Mouse (Mus musculus) hindbrain, embryonic 12.5 days (tissue): Measurements from ENCODE around the gene B3gntl1. TPM values are rescaled to one million over a fixed set of nuclear protein-coding genes. Genes with fewer than 3 reads are reported as not detected.

Experiments
- ATAC-seq: fragments of 200-750 bp; cut with Nextera tagmentation; 2 replicates; pipeline ENCODE4 v1.8.0; 2017; ENCODE audit warnings: moderate TSS enrichment; ENCODE audit not compliant: low FRiP score
- H3K27ac ChIP-seq: fragments of 300-500 bp; sonication (generic); 2 replicates; pipeline ENCODE4 v1.5.1; 2016; ENCODE audit warnings: mild to moderate bottlenecking
- H3K27me3 ChIP-seq: fragments of 300-500 bp; sonication (generic); 2 replicates; pipeline ENCODE4 v1.6.1; 2016; ENCODE audit warnings: mild to moderate bottlenecking
- H3K36me3 ChIP-seq: fragments of 300-500 bp; sonication (generic); 2 replicates; pipeline ENCODE4 v1.6.1; 2016; ENCODE audit warnings: mild to moderate bottlenecking
- H3K4me1 ChIP-seq: fragments of 300-500 bp; sonication (generic); 2 replicates; pipeline ENCODE4 v1.6.1; 2016
- H3K4me2 ChIP-seq: fragments of 300-500 bp; sonication (generic); replicated peaks from 2 replicates; pipeline ENCODE4 v1.6.1; 2016; ENCODE audit warnings: mild to moderate bottlenecking
- H3K4me3 ChIP-seq: fragments of 300-500 bp; sonication (generic); 2 replicates; pipeline ENCODE4 v1.5.1; 2016; ENCODE audit warnings: mild to moderate bottlenecking
- H3K9ac ChIP-seq: fragments of 300-500 bp; sonication (generic); 2 replicates; pipeline ENCODE4 v1.6.1; 2016; ENCODE audit warnings: mild to moderate bottlenecking, moderate library complexity
- H3K9me3 ChIP-seq: fragments of 300-500 bp; sonication (generic); replicated peaks from 2 replicates; pipeline ENCODE4 v1.6.1; 2016; ENCODE audit warnings: mild to moderate bottlenecking
- WGBS: fragments of 180-500 bp; shearing (Covaris S2); methylation state at CpG from one replicate; pipeline ENCODE4 v1.1.7; 2016; 5-methylcytosine and 5-hydroxymethylcytosine counted together
- polyA plus RNA-seq: library from polyadenylated mRNA; unstranded; fragments of >200 nt; fragmentation: Nextera tagmentation; extraction: Ambion mirVana; gene quantifications from 2 replicates; pipeline ENCODE4 v1.2.1, GENCODE M21; 2016

B3gntl1 gene
- polyA plus RNA-seq, 1 experiment from 2014 or later, result 8.2 TPM

DNA sequence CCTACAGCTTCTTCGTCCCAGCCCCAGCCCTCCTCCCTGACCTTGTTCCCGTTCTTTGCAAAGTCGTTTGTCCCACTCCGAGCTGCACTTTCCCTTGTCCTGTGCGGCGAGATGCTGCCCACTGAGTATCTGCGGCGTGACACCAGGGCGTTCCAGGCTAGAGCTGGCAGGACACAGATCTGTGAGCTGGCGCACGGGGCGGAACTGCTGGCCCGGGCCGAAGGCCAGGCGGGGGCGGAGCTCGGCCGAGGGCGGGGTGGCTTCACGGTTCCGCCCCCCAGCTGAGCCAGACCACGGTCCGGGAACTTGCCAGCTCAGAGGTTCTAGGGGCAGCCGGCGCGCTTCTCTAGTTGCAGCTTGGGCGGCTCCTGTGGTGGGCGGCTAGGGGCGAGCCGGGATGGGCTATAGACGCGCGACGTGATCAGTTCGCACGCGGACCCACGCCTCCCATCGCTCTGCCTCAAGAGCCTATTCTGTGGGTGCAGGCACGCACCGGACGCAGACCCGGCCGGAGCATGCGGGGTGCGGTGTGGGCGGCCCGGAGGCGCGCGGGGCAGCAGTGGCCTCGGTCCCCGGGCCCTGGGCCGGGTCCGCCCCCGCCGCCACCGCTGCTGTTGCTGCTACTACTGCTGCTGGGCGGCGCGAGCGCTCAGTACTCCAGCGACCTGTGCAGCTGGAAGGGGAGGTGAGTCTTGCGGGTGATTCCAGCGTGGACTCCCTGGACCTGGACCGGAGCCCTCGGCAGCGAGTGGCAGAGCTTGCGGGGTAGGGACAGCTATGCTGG, 29.4 kb upstream of the B3gntl1 start:
- Histone ChIP-seq H3K4me2 (peak overlapping the region; percentile 99), H3K27me3 (peaks cover 50% of the 10 kb centered on the region), H3K4me3 (peak overlapping the region; percentile 70), H3K4me1 (peaks cover 13% of the 10 kb centered on the region), H3K36me3 (no peaks in the 10 kb centered on the region), H3K27ac (peak overlapping the region; percentile 57; the same call in 1 of the 2 replicates), H3K9ac (peak overlapping the region; percentile 65), H3K9me3 (no peaks in the 10 kb centered on the region)
- WGBS, result under 1% methylated on average over 69 of the region's 69 CpGs
- peak; percentile 83 for ATAC-seq

GRCm38 (mm10) chr11:121701244-121701643, 28.3 kb upstream of the B3gntl1 start, which contains the start of gene Metrnl:
Gene Metrnl (plus strand): TSS chr11:121701544.
- no peak within 1 kb of the TSS for H3K27ac ChIP-seq
- peak within 1 kb of the TSS; percentile 65 for H3K9ac ChIP-seq
- 85% methylated on average over 5 of the region's 5 CpGs for WGBS
- H3K9me3 ChIP-seq, result no peaks in the 10 kb centered on the region
- H3K4me3 ChIP-seq, result peak within 1 kb of the TSS; percentile 70
- peak within 1 kb of the TSS; percentile 99 for H3K4me2 ChIP-seq
- peaks cover 13% of the 10 kb centered on the region for H3K4me1 ChIP-seq
- no peaks in the 10 kb centered on the region for H3K36me3 ChIP-seq
- peaks cover 48% of the 10 kb centered on the region for H3K27me3 ChIP-seq
- no peak for ATAC-seq

DNA sequence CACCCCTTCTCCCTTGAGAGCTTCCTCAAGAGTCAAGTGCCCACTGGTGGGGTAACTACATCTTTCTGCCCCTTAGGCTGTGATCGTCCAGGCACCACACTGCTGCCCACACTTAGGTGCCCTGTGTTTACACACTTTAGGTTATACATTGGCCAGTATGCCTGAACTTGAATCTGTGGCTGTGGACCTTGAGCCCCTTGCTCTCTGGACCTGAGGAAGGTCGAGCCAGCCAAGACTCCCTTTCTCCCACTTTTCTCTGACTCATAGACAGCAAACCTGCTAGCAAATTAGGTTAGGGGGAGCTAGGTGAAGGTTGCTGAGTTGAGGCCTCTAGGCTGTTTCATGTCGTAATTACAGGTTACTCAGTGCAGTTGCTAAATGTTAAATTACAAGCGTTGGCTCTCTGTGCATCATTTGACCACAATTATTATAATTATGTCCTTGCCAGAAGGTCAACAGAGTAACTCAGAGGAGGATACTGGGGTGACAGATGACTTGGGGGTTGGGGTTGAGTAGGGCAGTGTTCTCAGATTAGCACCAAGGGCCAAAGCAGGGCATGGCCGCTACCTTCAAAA, 25.5 kb upstream of the B3gntl1 start:
- no peaks in the 10 kb centered on the region for H3K9me3 ChIP-seq
- H3K27ac ChIP-seq, result no peak overlapping the region
- 77% methylated on average over 5 of the region's 5 CpGs for WGBS
- H3K9ac ChIP-seq, result no peak overlapping the region
- H3K4me3 ChIP-seq, result no peak overlapping the region
- H3K27me3 ChIP-seq, result peaks cover 23% of the 10 kb centered on the region
- H3K4me1 ChIP-seq, result peaks cover 8% of the 10 kb centered on the region
- H3K4me2 ChIP-seq, result no peak overlapping the region
- no peak for ATAC-seq
- no peaks in the 10 kb centered on the region for H3K36me3 ChIP-seq

- Histone ChIP-seq H3K4me2 (no peak overlapping the region), H3K4me3 (no peak overlapping the region), H3K27ac (no peak overlapping the region), H3K9ac (no peak overlapping the region), H3K9me3 (no peaks in the 10 kb centered on the region), H3K27me3 (peaks cover 11% of the 10 kb centered on the region; the same call in 1 of the 2 replicates), H3K36me3 (no peaks in the 10 kb centered on the region), H3K4me1 (no peaks in the 10 kb centered on the region; the same call in 1 of the 2 replicates)
- ATAC-seq, result no peak
- WGBS, result 83% methylated on average over 4 of the region's 4 CpGs
These were observed 24.3 kb upstream of the B3gntl1 start for GRCm38 (mm10) chr11:121697271-121697670.

DNA sequence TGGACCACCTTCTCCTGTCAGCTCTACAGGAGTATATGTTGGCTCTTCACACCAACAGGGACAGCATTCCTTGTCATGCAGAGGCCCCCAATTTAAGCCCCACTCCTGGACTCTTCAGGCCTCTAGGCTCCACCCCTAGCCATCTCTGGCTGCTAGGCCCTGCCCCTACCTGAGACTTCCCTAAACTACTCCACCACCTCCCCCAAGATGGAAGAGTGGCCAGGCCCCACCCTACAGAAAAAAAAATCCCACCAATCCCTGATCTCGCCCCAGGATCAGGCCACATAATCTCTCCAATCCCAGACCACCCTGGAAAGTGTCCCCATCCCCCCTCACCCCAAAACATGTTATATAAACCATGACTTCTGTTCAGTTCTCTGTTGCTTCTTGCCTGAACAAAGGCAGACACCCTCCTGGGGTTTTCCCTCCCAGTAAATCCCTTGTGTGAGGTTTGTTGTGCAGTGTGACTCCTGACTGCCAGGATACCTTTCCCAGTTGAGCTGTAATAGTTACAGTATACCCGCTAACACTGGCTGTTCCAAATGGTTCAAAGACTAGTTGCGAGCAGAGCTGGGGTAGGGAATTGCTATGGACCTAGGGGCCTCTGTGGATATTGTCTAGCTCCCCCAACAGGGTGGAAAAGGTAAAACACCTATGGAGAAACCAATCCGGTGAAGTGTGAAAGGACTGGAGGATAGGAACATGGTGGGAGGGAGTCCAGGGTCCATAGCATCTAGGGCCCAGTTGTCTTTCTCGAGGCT, 22.5 kb upstream of the B3gntl1 start:
- Histone ChIP-seq H3K9ac (no peak overlapping the region), H3K9me3 (no peaks in the 10 kb centered on the region), H3K4me3 (no peak overlapping the region), H3K4me2 (no peak overlapping the region), H3K4me1 (no peaks in the 10 kb centered on the region), H3K36me3 (no peaks in the 10 kb centered on the region), H3K27ac (no peak overlapping the region), H3K27me3 (no peaks in the 10 kb centered on the region)
- WGBS, result 83% methylated on average over 5 of the region's 5 CpGs
- no peak for ATAC-seq

DNA sequence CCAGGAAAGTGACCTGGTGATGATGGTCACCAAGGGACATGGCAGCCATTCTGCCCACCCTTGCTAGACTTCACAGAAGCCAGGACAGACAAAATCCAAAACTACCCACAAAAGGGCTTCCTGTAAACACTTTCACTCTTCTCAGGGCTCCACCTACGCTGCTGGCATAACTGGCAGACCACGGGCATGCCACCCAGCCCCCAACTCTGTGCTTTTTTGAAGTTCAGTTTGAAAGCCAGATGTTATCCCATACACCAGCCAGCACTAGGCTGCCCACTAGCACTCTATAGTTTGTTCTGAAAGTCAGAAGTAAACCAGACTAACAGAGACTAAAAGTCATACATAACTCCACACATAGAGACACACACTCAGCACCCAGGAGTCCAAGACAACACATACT, 15.1 kb upstream of the B3gntl1 start:
- 86% methylated on average over 2 of the region's 2 CpGs for WGBS
- H3K9me3 ChIP-seq, result no peaks in the 10 kb centered on the region
- no peak for ATAC-seq

DNA sequence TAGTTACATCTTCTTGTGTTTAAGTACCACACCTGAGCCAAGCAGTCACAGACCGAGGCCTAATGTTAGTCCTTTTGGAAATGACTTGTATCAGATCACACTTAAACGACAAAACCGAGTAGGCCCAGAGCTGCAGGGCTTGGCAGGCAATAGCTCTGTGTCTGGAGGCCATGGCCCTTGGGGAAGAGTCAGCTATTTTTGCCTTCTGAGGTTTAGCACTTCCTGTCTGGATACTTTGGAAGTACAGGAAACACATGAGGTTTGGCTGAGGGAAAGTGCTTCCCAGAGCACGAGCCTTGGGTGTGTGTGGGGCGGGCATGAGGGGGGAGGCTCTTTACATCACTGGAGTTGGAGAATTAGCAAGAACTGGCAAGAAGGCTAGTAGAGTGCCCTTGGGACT, 13.7 kb upstream of the B3gntl1 start:
- Histone ChIP-seq H3K9ac (no peak overlapping the region), H3K27ac (no peak overlapping the region), H3K4me3 (no peak overlapping the region), H3K36me3 (no peaks in the 10 kb centered on the region), H3K9me3 (no peaks in the 10 kb centered on the region), H3K4me2 (no peak overlapping the region), H3K27me3 (no peaks in the 10 kb centered on the region), H3K4me1 (no peaks in the 10 kb centered on the region)
- 81% methylated on average over 5 of the region's 5 CpGs for WGBS
- no peak for ATAC-seq

More for the DNA sequence above, 15.1 kb upstream of the B3gntl1 start:
- H3K4me3 ChIP-seq, result no peak overlapping the region
- no peaks in the 10 kb centered on the region for H3K36me3 ChIP-seq
- H3K4me2 ChIP-seq, result no peak overlapping the region
- no peak overlapping the region for H3K9ac ChIP-seq
- no peaks in the 10 kb centered on the region for H3K4me1 ChIP-seq
- H3K27ac ChIP-seq, result no peak overlapping the region
- no peaks in the 10 kb centered on the region for H3K27me3 ChIP-seq

DNA sequence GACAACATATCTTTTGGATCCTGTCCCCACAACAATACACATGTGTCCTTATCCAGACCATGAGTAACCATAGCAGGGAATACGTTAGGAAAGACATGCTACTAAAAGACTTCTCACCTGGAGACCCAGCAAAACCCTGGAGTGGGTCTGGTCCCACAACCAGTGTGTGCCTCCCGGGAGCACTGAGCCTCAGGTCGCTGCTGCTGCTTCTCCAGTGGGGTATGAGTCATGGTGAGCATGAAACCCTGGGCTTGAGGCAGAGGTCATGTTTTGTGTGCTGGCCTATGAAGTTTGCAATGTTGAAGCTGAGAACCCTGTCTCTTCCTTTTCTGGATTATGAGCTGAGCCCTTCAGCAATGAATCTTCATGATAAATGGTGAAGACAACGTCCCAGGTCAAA, 13.1 kb upstream of the B3gntl1 start:
- H3K4me2 ChIP-seq, result no peak overlapping the region

GRCm38 (mm10) chr11:121685491-121686001, 12.6 kb upstream of the B3gntl1 start:
- WGBS, result 70% methylated on average over 6 of the region's 6 CpGs
- Histone ChIP-seq H3K4me1 (no peaks in the 10 kb centered on the region), H3K9me3 (no peaks in the 10 kb centered on the region), H3K27me3 (no peaks in the 10 kb centered on the region), H3K4me2 (no peak overlapping the region), H3K9ac (no peak overlapping the region), H3K36me3 (no peaks in the 10 kb centered on the region), H3K4me3 (no peak overlapping the region), H3K27ac (no peak overlapping the region)
- no peak for ATAC-seq

More for the DNA sequence above, 13.1 kb upstream of the B3gntl1 start:
- Histone ChIP-seq H3K36me3 (no peaks in the 10 kb centered on the region), H3K4me1 (no peaks in the 10 kb centered on the region), H3K9me3 (no peaks in the 10 kb centered on the region), H3K27me3 (no peaks in the 10 kb centered on the region), H3K9ac (no peak overlapping the region), H3K27ac (no peak overlapping the region), H3K4me3 (no peak overlapping the region)
- no peak for ATAC-seq
- WGBS, result 83% methylated on average over 4 of the region's 4 CpGs

DNA sequence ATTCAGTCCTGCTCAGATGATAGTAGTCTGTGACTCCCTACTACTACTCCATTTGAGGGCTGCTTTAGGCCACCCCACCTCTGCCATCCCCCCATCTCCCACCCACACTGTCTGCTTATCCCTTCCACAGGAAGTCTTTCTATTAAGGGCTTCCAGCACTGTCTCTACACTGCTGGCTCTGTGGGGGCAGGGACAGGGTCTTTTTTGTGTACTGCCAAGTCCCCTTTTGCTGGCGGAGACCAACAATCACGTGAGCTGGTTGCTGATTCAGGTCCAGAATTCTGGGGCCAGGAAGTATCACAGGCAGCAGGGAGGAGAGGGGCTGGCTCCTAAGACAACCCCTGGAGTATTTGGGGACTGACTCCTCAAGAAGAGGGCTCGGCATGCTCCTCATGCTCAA, 10.3 kb upstream of the B3gntl1 start:
- Histone ChIP-seq H3K27ac (no peak overlapping the region), H3K9ac (no peak overlapping the region), H3K4me3 (no peak overlapping the region), H3K4me2 (no peak overlapping the region), H3K4me1 (no peaks in the 10 kb centered on the region), H3K27me3 (no peaks in the 10 kb centered on the region), H3K9me3 (no peaks in the 10 kb centered on the region), H3K36me3 (no peaks in the 10 kb centered on the region)
- WGBS, result 57% methylated on average over 3 of the region's 3 CpGs
- no peak for ATAC-seq

DNA sequence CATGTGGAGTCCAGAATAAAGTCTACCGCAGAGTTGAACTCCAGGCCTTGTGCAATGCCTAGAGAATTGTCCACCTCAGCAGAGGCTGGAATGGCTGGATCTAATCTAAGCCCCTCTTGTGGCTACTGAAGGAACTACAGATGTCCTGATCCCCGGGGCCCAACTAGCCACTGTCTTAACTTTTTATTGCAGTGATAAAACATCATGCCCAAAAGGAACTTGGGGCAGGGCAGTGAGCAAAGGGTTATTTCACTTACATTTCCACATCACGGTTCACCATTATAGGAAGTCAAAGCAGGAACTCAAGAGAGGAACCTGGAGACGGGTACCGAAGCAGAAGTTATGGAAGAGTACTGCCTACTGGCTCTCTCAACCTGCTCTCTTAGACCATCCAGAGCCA, 7.8 kb upstream of the B3gntl1 start:
- no peaks in the 10 kb centered on the region for H3K36me3 ChIP-seq
- no peak overlapping the region for H3K4me3 ChIP-seq
- H3K27ac ChIP-seq, result no peak overlapping the region
- no peak overlapping the region for H3K9ac ChIP-seq
- H3K4me1 ChIP-seq, result no peaks in the 10 kb centered on the region
- 75% methylated on average over 5 of the region's 5 CpGs for WGBS
- no peaks in the 10 kb centered on the region for H3K27me3 ChIP-seq
- no peak overlapping the region for H3K4me2 ChIP-seq
- H3K9me3 ChIP-seq, result 0 out of 2 replicates have a peak, but pooled peaks cover 2% of the 10 kb centered on the region
- ATAC-seq, result no peak

DNA sequence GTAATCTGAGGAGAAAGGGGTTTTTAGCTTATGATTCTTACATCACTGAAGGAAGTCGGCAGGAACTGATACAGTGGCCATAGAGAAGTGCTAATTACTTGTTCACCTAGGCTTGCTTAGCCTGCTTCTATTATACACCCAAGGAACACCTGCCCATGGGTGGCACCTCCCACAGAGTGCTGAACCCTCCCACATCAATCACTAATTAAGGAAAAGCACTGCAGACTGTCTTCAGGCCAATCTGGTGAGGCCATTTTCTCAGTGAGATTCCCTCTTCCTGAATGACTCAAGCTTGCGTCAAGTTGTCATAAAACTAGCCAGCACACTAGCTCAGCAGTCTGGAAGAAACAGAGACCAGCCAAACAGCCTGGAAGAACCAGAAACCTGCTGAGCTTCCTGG, 6.6 kb upstream of the B3gntl1 start:
- H3K27me3 ChIP-seq, result no peaks in the 10 kb centered on the region
- H3K9me3 ChIP-seq, result 0 out of 2 replicates have a peak, but pooled peaks cover 3% of the 10 kb centered on the region
- H3K36me3 ChIP-seq, result no peaks in the 10 kb centered on the region
- no peak for ATAC-seq
- no peak overlapping the region for H3K4me3 ChIP-seq
- no peak overlapping the region for H3K27ac ChIP-seq
- H3K4me1 ChIP-seq, result no peaks in the 10 kb centered on the region
- H3K9ac ChIP-seq, result no peak overlapping the region
- H3K4me2 ChIP-seq, result no peak overlapping the region
- WGBS, result 82% methylated on average over 2 of the region's 2 CpGs
